Mouse (Mus musculus): ENCODE results near the gene Pigx.

GRCm38 (mm10) chr16:32068389-32069300 lies 30.9 kb downstream of the Pigx start:
- TF ChIP-seq CTCF (IDR thresholded peaks at IDR 0.05; ENCODE audit: low read depth, low read length) (no peak), POLR2A (IDR thresholded peaks at IDR 0.05; ENCODE audit: borderline replicate concordance, low read depth, low read length) (no peak)
